Mouse (Mus musculus) megakaryocyte, embryonic 14.5 days (primary cell): Measurements from ENCODE around the gene Gm49394.

Source experiments
- FLI1 ChIP-seq: IDR thresholded peaks from 2 replicates; pipeline ENCODE4 v1.6.1; 2012; ENCODE audit warnings: low read length, inconsistent platforms, mixed read lengths
- GATA1 ChIP-seq: IDR thresholded peaks from 3 replicates; pipeline ENCODE4 v1.6.1; 2012; ENCODE audit warnings: mixed read lengths, low read length, inconsistent platforms, borderline replicate concordance

DNA sequence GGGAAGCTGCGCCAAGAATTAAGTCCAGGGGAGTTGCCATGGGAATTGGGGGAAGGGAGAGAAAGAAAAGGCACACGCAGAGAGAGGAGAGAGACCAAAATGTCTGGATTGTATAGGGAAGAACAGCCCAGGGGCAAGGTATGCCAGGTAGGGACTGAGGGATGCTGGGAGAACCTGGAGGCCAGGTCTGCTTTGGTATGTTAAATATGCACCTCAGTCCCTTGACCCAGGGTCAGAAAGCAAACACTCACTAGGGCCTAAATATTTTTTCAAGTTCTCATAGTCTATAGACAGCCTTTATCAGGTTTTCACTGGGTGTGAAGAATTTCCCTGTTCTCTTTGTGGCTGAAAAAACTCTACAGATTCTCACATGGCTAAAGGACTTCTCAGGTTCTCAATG is 37.1 kb upstream of the Gm49394 start:
- TF ChIP-seq GATA1 (no peak), FLI1 (no peak)
